Mouse (Mus musculus): ENCODE measurements at regions not wholly inside any gene's neighbourhood (a gene's known extent, or its start where the extent isn't known, plus 50 kb on each side); places are given as distances from the start of the nearest gene placed in this dataset.
A peak's percentile ranks its signal among the peaks of the same experiment; 100 is the strongest.

DNA sequence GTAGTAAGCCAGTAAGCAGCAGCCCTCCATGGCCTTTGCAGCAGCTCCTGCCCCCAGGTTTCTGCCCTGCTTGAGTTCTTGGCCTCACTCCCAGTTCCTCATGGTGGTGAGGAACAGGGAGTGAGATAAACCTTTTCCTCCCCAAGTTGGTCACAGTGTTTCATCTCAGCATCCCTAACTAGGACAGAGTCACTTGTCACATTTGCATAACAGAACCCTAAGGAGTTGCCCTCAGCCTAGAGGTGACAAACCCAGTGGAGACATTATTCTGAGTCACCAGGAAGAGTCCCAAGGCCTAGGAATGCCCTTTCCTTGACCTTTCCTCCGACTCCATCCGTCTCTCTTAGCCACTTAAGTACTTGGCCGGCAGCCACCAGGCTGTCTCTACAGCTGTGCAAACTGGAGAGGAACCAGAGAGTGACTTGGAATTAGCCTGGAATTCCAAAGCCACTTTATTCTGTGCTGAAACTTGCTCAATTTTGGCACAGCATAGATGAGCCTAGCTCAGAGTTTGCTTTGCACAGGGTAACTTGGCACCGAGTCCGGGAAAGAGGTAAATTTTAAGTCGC is 630.1 kb upstream of the Auts2 start:
- DNase-seq (ENCODE audit: low spot score), result no peak
- Histone ChIP-seq H3K36me3 (no peaks in the 10 kb centered on the region), H3K9me3 (no peaks in the 10 kb centered on the region), H3K27me3 (ENCODE audit: insufficient read depth, poor library complexity, severe bottlenecking) (no peaks in the 10 kb centered on the region; the same call in 1 of the 2 replicates), H3K4me3 (no peak overlapping the region), H3K4me1 (replicated peaks) (peaks cover 7% of the 10 kb centered on the region), H3K27ac (no peak overlapping the region)
- WGBS, result 59% methylated on average over 6 of the region's 6 CpGs

DNA sequence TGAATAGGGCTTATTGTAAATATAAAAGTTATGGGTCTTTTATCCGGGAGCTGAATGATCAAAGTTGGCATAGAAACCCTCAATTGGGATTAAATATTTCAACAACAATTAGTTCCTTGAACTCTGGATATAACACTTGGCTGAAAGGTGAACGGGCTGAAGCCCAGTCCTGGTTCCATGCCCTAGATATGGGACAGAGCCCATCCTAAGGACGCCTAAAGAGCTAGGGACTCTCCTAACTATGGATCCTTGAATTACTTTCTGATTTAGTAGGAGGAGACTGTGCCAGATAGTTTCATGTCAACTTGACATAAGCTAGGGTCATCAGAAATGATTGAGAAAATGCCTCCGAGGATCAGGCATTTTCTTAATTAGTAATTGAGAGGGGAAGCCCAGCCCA is 629.5 kb upstream of the Auts2 start:
- DNase-seq (ENCODE audit: low spot score), result no peak
- Histone ChIP-seq H3K9me3 (no peaks in the 10 kb centered on the region), H3K36me3 (no peaks in the 10 kb centered on the region), H3K4me1 (replicated peaks) (peaks cover 13% of the 10 kb centered on the region), H3K27ac (no peak overlapping the region), H3K4me3 (no peak overlapping the region), H3K27me3 (ENCODE audit: insufficient read depth, poor library complexity, severe bottlenecking) (no peaks in the 10 kb centered on the region; the same call in 1 of the 2 replicates)
- WGBS, result 87% methylated on average over 4 of the region's 4 CpGs

DNA sequence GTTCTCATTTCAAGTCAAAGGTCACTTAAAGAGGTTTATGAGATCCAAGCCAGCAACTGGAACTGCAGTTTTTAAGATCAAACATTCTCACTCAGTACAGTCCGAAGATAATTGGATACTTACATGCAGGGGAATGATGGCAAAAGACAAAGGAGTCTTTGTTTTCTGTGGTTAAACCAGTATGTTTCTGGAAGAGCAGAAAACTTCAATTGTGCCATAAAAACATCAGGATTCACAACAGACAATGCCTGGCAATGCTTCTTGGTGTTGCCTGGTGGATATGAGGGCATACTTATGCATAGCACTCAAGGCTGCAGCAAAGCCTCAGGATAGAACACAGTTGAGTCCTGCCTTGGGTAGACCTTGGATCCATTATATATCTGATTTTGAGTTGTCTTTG is 628.1 kb upstream of the Auts2 start:
- no peak for DNase-seq (ENCODE audit: low spot score)
- WGBS, result 62% methylated on average over 1 of the region's 1 CpGs
- H3K36me3 ChIP-seq, result no peaks in the 10 kb centered on the region

DNA sequence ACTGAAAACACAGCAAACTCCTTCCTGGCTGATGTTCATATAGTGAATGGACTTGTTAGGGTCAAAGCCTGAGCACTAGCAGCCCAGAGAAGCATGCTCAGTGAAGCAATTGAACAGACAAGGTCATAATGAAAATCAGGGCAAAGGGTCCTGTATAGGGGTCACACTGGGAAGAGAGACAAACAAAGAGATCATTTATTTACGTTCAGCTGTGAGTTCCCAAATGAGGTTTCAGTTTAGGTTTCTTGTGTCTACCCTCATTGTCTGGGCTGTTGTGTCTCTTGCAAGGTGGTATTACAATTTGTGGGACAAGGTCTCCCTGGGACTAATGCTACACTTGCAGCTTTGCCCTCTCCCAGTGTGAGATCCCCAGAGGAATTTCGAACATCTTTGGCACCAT is 624.4 kb upstream of the Auts2 start:
- 24% methylated on average over 2 of the region's 2 CpGs for WGBS
- H3K4me1 ChIP-seq (replicated peaks), result peaks cover 25% of the 10 kb centered on the region
- no peak overlapping the region for H3K4me3 ChIP-seq
- H3K27me3 ChIP-seq (ENCODE audit: insufficient read depth, poor library complexity, severe bottlenecking), result no peaks in the 10 kb centered on the region
- no peaks in the 10 kb centered on the region for H3K36me3 ChIP-seq
- no peaks in the 10 kb centered on the region for H3K9me3 ChIP-seq
- DNase-seq (ENCODE audit: low spot score), result no peak
- no peak overlapping the region for H3K27ac ChIP-seq

More for the DNA sequence above, 628.1 kb upstream of the Auts2 start:
- no peak overlapping the region for H3K4me3 ChIP-seq
- no peak overlapping the region for H3K27ac ChIP-seq
- H3K9me3 ChIP-seq, result no peaks in the 10 kb centered on the region
- peaks cover 25% of the 10 kb centered on the region for H3K4me1 ChIP-seq (replicated peaks)
- no peaks in the 10 kb centered on the region; the same call in 1 of the 2 replicates for H3K27me3 ChIP-seq (ENCODE audit: insufficient read depth, poor library complexity, severe bottlenecking)

GRCm38 (mm10) chr5:133167001-133167461 is 623.9 kb upstream of the Auts2 start:
- peaks cover 25% of the 10 kb centered on the region for H3K4me1 ChIP-seq (replicated peaks)
- no peaks in the 10 kb centered on the region for H3K9me3 ChIP-seq
- no peak overlapping the region for H3K4me3 ChIP-seq
- H3K27me3 ChIP-seq (ENCODE audit: insufficient read depth, poor library complexity, severe bottlenecking), result no peaks in the 10 kb centered on the region
- H3K27ac ChIP-seq, result no peak overlapping the region
- DNase-seq (ENCODE audit: low spot score), result no peak
- WGBS, result 49% methylated on average over 5 of the region's 5 CpGs
- no peaks in the 10 kb centered on the region for H3K36me3 ChIP-seq

- peaks cover 10% of the 10 kb centered on the region for H3K4me1 ChIP-seq (replicated peaks)
- peak overlapping the region; percentile 18; the same call in 1 of the 2 replicates for H3K27ac ChIP-seq
- no peaks in the 10 kb centered on the region for H3K9me3 ChIP-seq
- DNase-seq (ENCODE audit: low spot score), result no peak
- H3K27me3 ChIP-seq (ENCODE audit: insufficient read depth, poor library complexity, severe bottlenecking), result no peaks in the 10 kb centered on the region
- WGBS, result 49% methylated on average over 5 of the region's 5 CpGs
- no peak overlapping the region for H3K4me3 ChIP-seq
- no peaks in the 10 kb centered on the region for H3K36me3 ChIP-seq
Measured at GRCm38 (mm10) chr5:133156115-133156857, 613.1 kb upstream of the Auts2 start.

DNA sequence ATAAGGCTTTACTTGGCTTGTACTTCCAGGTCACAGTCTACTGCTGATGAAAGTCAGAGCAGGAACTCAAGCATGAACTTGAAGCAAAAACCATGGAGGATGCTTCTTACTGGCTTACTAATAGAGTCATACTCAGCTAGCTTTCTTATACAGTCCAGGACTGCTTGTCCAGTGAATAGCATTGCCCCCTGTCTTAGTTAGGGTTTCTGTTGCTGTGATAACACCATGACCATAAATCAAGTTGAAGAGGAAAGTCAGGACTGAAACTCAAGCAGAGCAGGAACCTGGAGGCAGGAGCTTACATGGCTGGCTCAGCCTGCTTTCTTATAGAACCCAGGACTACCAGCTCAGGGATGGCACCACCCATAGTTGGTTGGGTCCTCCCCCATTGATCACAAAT is 602.9 kb upstream of the Auts2 start:
- Histone ChIP-seq H3K9me3 (0 out of 2 replicates have a peak, but pooled peaks cover 6% of the 10 kb centered on the region), H3K4me1 (replicated peaks) (no peaks in the 10 kb centered on the region), H3K4me3 (no peak overlapping the region), H3K36me3 (no peaks in the 10 kb centered on the region), H3K27me3 (ENCODE audit: insufficient read depth, poor library complexity, severe bottlenecking) (no peaks in the 10 kb centered on the region), H3K27ac (no peak overlapping the region)
- no peak for DNase-seq (ENCODE audit: low spot score)

DNA sequence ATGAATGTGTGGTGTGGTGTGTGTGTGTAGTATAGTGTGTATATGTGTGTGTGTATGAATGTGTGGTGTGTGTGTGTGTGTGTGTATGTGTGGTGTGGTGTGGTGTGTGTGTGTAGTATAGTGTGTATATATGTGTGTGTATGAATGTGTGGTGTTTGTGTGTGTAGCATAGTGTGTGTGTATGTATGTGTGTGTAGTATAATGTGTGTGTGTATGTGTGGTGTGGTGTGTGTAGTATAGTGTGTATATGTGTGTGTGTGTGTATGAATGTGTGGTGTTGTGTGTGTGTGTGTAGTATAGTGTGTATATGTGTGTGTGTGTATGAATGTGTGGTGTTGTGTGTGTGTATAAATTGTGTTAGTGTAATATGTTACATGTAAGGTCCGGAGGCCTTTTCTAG is 600.5 kb upstream of the Auts2 start:
- no peaks in the 10 kb centered on the region for H3K36me3 ChIP-seq
- no peaks in the 10 kb centered on the region for H3K4me1 ChIP-seq (replicated peaks)
- DNase-seq (ENCODE audit: low spot score), result no peak
- 0 out of 2 replicates have a peak, but pooled peaks cover 6% of the 10 kb centered on the region for H3K9me3 ChIP-seq
- 100% methylated on average over 1 of the region's 1 CpGs for WGBS
- no peaks in the 10 kb centered on the region for H3K27me3 ChIP-seq (ENCODE audit: insufficient read depth, poor library complexity, severe bottlenecking)
- H3K4me3 ChIP-seq, result no peak overlapping the region
- no peak overlapping the region for H3K27ac ChIP-seq

- Histone ChIP-seq H3K27ac (no peak overlapping the region), H3K4me3 (no peak overlapping the region), H3K4me1 (replicated peaks) (no peaks in the 10 kb centered on the region), H3K9me3 (0 out of 2 replicates have a peak, but pooled peaks cover 6% of the 10 kb centered on the region), H3K27me3 (ENCODE audit: insufficient read depth, poor library complexity, severe bottlenecking) (no peaks in the 10 kb centered on the region), H3K36me3 (no peaks in the 10 kb centered on the region)
- 85% methylated on average over 11 of the region's 11 CpGs for WGBS
- no peak for DNase-seq (ENCODE audit: low spot score)
Measured at GRCm38 (mm10) chr5:133142401-133143115, 599.4 kb upstream of the Auts2 start.

DNA sequence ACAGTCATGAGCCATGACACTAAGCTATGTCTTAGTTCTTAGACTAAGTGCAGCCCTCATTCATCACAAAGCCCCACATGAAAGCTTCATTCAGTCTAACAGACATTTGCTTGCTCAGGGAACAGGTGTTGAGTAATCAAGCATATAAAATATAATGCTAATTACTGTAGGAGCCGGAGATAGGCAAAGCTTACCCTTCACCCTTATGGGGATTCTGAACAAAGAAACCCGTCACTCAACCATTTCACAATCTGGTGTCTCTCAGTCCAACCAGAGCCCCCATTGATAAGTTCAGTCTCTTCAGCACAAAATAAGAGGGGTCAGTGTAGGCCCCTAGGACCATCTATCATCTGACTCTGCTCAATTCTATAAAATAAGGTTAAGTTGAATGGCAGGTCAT is 587.9 kb upstream of the Auts2 start:
- peak; percentile 15 for DNase-seq (ENCODE audit: low spot score)
- no peaks in the 10 kb centered on the region for H3K36me3 ChIP-seq
- WGBS, result 52% methylated on average over 2 of the region's 2 CpGs

GRCm38 (mm10) chr5:133130316-133130715 is 587.2 kb upstream of the Auts2 start:
- H3K9me3 ChIP-seq, result no peaks in the 10 kb centered on the region
- H3K36me3 ChIP-seq, result no peaks in the 10 kb centered on the region
- WGBS, result 74% methylated on average over 6 of the region's 6 CpGs
- H3K27me3 ChIP-seq (ENCODE audit: insufficient read depth, poor library complexity, severe bottlenecking), result no peaks in the 10 kb centered on the region
- peaks cover 10% of the 10 kb centered on the region; the same call in 1 of the 2 replicates for H3K4me1 ChIP-seq (replicated peaks)
- H3K4me3 ChIP-seq, result no peak overlapping the region
- no peak for DNase-seq (ENCODE audit: low spot score)
- no peak overlapping the region for H3K27ac ChIP-seq

More for the DNA sequence above, 587.9 kb upstream of the Auts2 start:
- Histone ChIP-seq H3K27ac (no peak overlapping the region), H3K4me1 (replicated peaks) (peaks cover 10% of the 10 kb centered on the region; the same call in 1 of the 2 replicates), H3K4me3 (no peak overlapping the region), H3K9me3 (no peaks in the 10 kb centered on the region), H3K27me3 (ENCODE audit: insufficient read depth, poor library complexity, severe bottlenecking) (no peaks in the 10 kb centered on the region)

GRCm38 (mm10) chr5:133124223-133124622 is 581.1 kb upstream of the Auts2 start:
- no peaks in the 10 kb centered on the region for H3K36me3 ChIP-seq
- 89% methylated on average over 2 of the region's 2 CpGs for whole genome bisulfite sequencing
- no peaks in the 10 kb centered on the region for H3K4me1 ChIP-seq (replicated peaks)
- H3K4me3 ChIP-seq, result no peak overlapping the region
- no peaks in the 10 kb centered on the region for H3K9me3 ChIP-seq
- no peak overlapping the region for H3K27ac ChIP-seq
- DNase-seq (ENCODE audit: low spot score), result no peak
- H3K27me3 ChIP-seq (ENCODE audit: insufficient read depth, poor library complexity, severe bottlenecking), result no peaks in the 10 kb centered on the region

DNA sequence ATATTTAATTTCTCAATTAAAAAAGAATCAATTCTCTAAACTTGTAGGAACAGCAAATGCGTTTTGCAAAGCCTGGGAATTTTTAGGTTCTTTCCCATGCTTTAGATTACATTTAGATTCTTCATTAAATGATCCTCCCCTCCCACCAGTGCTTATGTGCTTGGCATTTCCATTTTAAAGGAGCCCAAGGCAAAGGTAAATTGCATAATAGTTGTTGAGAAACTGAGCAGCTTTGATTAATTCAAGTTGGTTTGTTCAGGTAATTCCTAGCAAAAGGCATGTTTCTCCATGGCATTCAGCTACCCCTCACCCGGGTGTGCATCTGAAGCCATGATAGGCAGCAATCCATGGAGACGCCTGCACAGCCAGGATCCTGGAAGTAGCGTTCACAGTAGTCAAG is 570.8 kb upstream of the Auts2 start:
- H3K4me1 ChIP-seq (replicated peaks), result no peaks in the 10 kb centered on the region
- no peak overlapping the region for H3K4me3 ChIP-seq
- H3K9me3 ChIP-seq, result no peaks in the 10 kb centered on the region
- H3K36me3 ChIP-seq, result no peaks in the 10 kb centered on the region
- 88% methylated on average over 4 of the region's 4 CpGs for WGBS
- H3K27ac ChIP-seq, result no peak overlapping the region
- no peaks in the 10 kb centered on the region for H3K27me3 ChIP-seq (ENCODE audit: insufficient read depth, poor library complexity, severe bottlenecking)
- DNase-seq (ENCODE audit: low spot score), result no peak

Measured in hindbrain, embryonic 10.5 days (tissue).